Mouse (Mus musculus) intestine, postnatal 0 days (tissue): ENCODE measurements around the gene Syne2. TPM values are rescaled to one million over a fixed set of nuclear protein-coding genes. Genes with fewer than 3 reads are reported as not detected.
A peak's percentile ranks its signal among the peaks of the same experiment; 100 is the strongest.

Experiments used
- ATAC-seq: fragments of 200-750 bp; cut with Nextera tagmentation; 2 replicates; pipeline ENCODE4 v1.8.0; 2017; ENCODE audit warnings: mild to moderate bottlenecking, moderate TSS enrichment, moderate library complexity
- H3K27ac ChIP-seq: fragments of 300-500 bp; sonication (generic); 2 replicates; pipeline ENCODE4 v1.5.1; 2014; ENCODE audit warnings: mild to moderate bottlenecking, low read depth, low read length, moderate library complexity
- H3K27me3 ChIP-seq: fragments of 300-500 bp; sonication (generic); replicated peaks from 2 replicates; pipeline ENCODE4 v1.6.1; 2014; ENCODE audit warnings: low read length, mixed read lengths; ENCODE audit not compliant: control insufficient read depth, insufficient read depth
- H3K36me3 ChIP-seq: fragments of 300-500 bp; sonication (generic); 2 replicates; pipeline ENCODE4 v1.6.1; 2014; ENCODE audit warnings: mild to moderate bottlenecking, moderate library complexity; ENCODE audit not compliant: control insufficient read depth, insufficient read depth
- H3K4me1 ChIP-seq: fragments of 300-500 bp; sonication (generic); replicated peaks from 2 replicates; pipeline ENCODE4 v1.6.1; 2014; ENCODE audit warnings: antibody characterized with exemption, low read length, mixed read lengths; ENCODE audit not compliant: control insufficient read depth, insufficient read depth
- H3K4me2 ChIP-seq: fragments of 300-500 bp; sonication (generic); replicated peaks from 2 replicates; pipeline ENCODE4 v1.6.1; 2014; ENCODE audit warnings: low read depth, mild to moderate bottlenecking, moderate library complexity
- H3K4me3 ChIP-seq: fragments of 300-500 bp; sonication (generic); 2 replicates; pipeline ENCODE4 v1.5.1; 2014; ENCODE audit warnings: low read depth, low read length
- H3K9ac ChIP-seq: fragments of 300-500 bp; sonication (generic); 2 replicates; pipeline ENCODE4 v1.6.1; 2014; ENCODE audit warnings: mild to moderate bottlenecking, low read depth, low read length
- H3K9me3 ChIP-seq: fragments of 300-500 bp; sonication (generic); 2 replicates; pipeline ENCODE4 v1.6.1; 2016; ENCODE audit warnings: mixed run types; ENCODE audit not compliant: control insufficient read depth
- CTCF ChIP-seq: sonication (generic); IDR thresholded peaks from 2 replicates; pipeline ENCODE4 v1.5.1; 2016; ENCODE audit warnings: low read depth, mild to moderate bottlenecking, control low read depth, antibody characterized with exemption, moderate library complexity
- WGBS: fragments of 180-500 bp; shearing (Covaris S2); extraction: QIAGEN DNeasy Blood & Tissue Kit; methylation state at CpG from one replicate; pipeline ENCODE4 v1.1.7; 2014; 5-methylcytosine and 5-hydroxymethylcytosine counted together
- polyA plus RNA-seq: library from polyadenylated mRNA; unstranded; fragments of >200 nt; fragmentation: Nextera tagmentation; extraction: Ambion mirVana; gene quantifications from 2 replicates; pipeline ENCODE4 v1.2.1, GENCODE M21; 2015

Gene Syne2
- polyA plus RNA-seq, 1 experiment from 2014 or later, result 14.5 TPM

- Histone ChIP-seq H3K36me3 (no peaks in the 10 kb centered on the region), H3K9me3 (no peaks in the 10 kb centered on the region), H3K4me3 (no peak overlapping the region), H3K27ac (no peak overlapping the region), H3K27me3 (no peaks in the 10 kb centered on the region), H3K4me1 (no peaks in the 10 kb centered on the region), H3K9ac (no peak overlapping the region), H3K4me2 (no peak overlapping the region)
- TF ChIP-seq CTCF, result no peak
- no peak for ATAC-seq
- WGBS, result 53% methylated on average over 9 of the region's 9 CpGs
These were observed 27.1 kb downstream of the Syne2 start for GRCm38 (mm10) chr12:75845070-75845469.

GRCm38 (mm10) chr12:75846513-75846912, 28.6 kb downstream of the Syne2 start:
- no peak for ATAC-seq
- Histone ChIP-seq H3K4me3 (no peak overlapping the region), H3K9me3 (no peaks in the 10 kb centered on the region), H3K27me3 (no peaks in the 10 kb centered on the region), H3K4me1 (no peaks in the 10 kb centered on the region; the same call in 1 of the 2 replicates), H3K4me2 (no peak overlapping the region), H3K9ac (no peak overlapping the region), H3K36me3 (no peaks in the 10 kb centered on the region), H3K27ac (no peak overlapping the region)
- TF ChIP-seq CTCF, result no peak
- 85% methylated on average over 12 of the region's 12 CpGs for WGBS

GRCm38 (mm10) chr12:75850205-75850604, 32.3 kb downstream of the Syne2 start:
- H3K27me3 ChIP-seq, result no peaks in the 10 kb centered on the region
- H3K27ac ChIP-seq, result no peak overlapping the region
- H3K9ac ChIP-seq, result no peak overlapping the region
- no peaks in the 10 kb centered on the region for H3K36me3 ChIP-seq
- H3K4me1 ChIP-seq, result peaks cover 10% of the 10 kb centered on the region
- no peak for TF ChIP-seq CTCF
- WGBS, result 53% methylated on average over 3 of the region's 3 CpGs
- H3K4me2 ChIP-seq, result no peak overlapping the region
- H3K4me3 ChIP-seq, result no peak overlapping the region
- no peak for ATAC-seq
- H3K9me3 ChIP-seq, result no peaks in the 10 kb centered on the region

- Histone ChIP-seq H3K4me3 (no peak overlapping the region), H3K9ac (no peak overlapping the region), H3K36me3 (no peaks in the 10 kb centered on the region), H3K4me1 (peaks cover 11% of the 10 kb centered on the region), H3K4me2 (no peak overlapping the region), H3K27me3 (no peaks in the 10 kb centered on the region), H3K27ac (no peak overlapping the region), H3K9me3 (no peaks in the 10 kb centered on the region)
- TF ChIP-seq CTCF, result no peak
- ATAC-seq, result no peak
- WGBS, result 82% methylated on average over 8 of the region's 8 CpGs
These were observed 33.5 kb downstream of the Syne2 start for GRCm38 (mm10) chr12:75851481-75851880.

- H3K4me3 ChIP-seq, result no peak overlapping the region
- no peaks in the 10 kb centered on the region for H3K36me3 ChIP-seq
- H3K4me2 ChIP-seq, result no peak overlapping the region
- no peaks in the 10 kb centered on the region for H3K27me3 ChIP-seq
- ATAC-seq, result no peak
- H3K27ac ChIP-seq, result no peak overlapping the region
- TF ChIP-seq CTCF, result no peak
- H3K4me1 ChIP-seq, result peaks cover 16% of the 10 kb centered on the region
- 33% methylated on average over 6 of the region's 6 CpGs for WGBS
- no peak overlapping the region for H3K9ac ChIP-seq
- H3K9me3 ChIP-seq, result no peaks in the 10 kb centered on the region
These were observed 34.5 kb downstream of the Syne2 start for GRCm38 (mm10) chr12:75852384-75852783.

- 11% methylated on average over 8 of the region's 8 CpGs for WGBS
- peaks cover 16% of the 10 kb centered on the region for H3K4me1 ChIP-seq
- peak; percentile 26; the same call in 1 of the 2 replicates for ATAC-seq
- H3K9me3 ChIP-seq, result no peaks in the 10 kb centered on the region
- H3K27me3 ChIP-seq, result no peaks in the 10 kb centered on the region
- H3K4me2 ChIP-seq, result peak overlapping the region; percentile 50
- H3K4me3 ChIP-seq, result peak overlapping the region; percentile 1
- no peak for TF ChIP-seq CTCF
- H3K27ac ChIP-seq, result peak overlapping the region; percentile 5
- H3K36me3 ChIP-seq, result no peaks in the 10 kb centered on the region
- no peak overlapping the region for H3K9ac ChIP-seq
These were observed 35.6 kb downstream of the Syne2 start for GRCm38 (mm10) chr12:75853559-75853958.

- WGBS, result 19% methylated on average over 7 of the region's 7 CpGs
- Histone ChIP-seq H3K27me3 (no peaks in the 10 kb centered on the region), H3K36me3 (no peaks in the 10 kb centered on the region), H3K4me3 (no peak overlapping the region), H3K9me3 (no peaks in the 10 kb centered on the region), H3K4me2 (peak overlapping the region; percentile 49), H3K4me1 (peaks cover 16% of the 10 kb centered on the region), H3K9ac (no peak overlapping the region), H3K27ac (peak overlapping the region; percentile 62; the same call in 1 of the 2 replicates)
- TF ChIP-seq CTCF, result no peak
- peak; percentile 48 for ATAC-seq
These were observed 37.1 kb downstream of the Syne2 start for GRCm38 (mm10) chr12:75855051-75855453.
